Mouse (Mus musculus) activated CD4-positive, CD25-positive, alpha-beta regulatory T cell, adult 4 months (primary cell): ENCODE measurements around the gene Nkx2-3. TPM values are rescaled to one million over a fixed set of nuclear protein-coding genes. Genes with fewer than 3 reads are reported as not detected.

Experiments
- ATAC-seq: one replicate; pipeline ENCODE4 v1.8.0; 2017
- polyA plus RNA-seq, 2 experiments: library from polyadenylated mRNA; unstranded; fragments of 100-300 nt; shearing (Covaris generic); gene quantifications; one replicate each; pipeline ENCODE4 v1.2.1; 2017

Nkx2-3 gene
- polyA plus RNA-seq, 2 experiments from 2014 or later, result not detected

DNA sequence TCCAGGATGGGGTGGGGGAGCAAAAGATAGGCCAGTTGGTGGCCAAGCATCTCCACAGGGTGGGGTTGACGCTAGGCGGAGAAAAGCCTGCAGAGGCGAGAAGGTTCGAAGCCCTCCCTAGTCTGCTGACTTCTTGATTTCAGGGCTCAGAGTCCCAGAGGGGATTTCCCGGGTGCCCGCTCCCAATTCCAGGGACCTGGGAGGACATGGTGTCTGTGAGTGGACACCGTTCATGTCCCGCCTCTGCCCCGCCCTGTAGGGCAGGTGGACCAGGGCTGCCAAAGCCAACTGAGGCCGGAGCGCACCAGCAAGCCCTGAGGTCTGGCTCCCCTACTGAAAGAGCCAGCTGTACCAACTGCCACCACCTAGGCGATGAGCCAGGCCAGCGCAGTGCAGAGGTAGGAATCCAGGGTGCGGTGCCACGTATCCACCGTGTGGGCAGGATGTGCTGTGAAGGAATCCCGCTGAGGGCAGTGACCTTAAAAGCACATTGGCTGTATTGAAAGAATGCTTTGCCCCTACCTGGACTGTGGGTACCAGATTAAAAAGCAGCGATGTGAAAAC, 7.9 kb downstream of the Nkx2-3 start:
- no peak for ATAC-seq

GRCm38 (mm10) chr19:43623913-43624312, 11.8 kb downstream of the Nkx2-3 start:
- ATAC-seq, result peak; percentile 63

DNA sequence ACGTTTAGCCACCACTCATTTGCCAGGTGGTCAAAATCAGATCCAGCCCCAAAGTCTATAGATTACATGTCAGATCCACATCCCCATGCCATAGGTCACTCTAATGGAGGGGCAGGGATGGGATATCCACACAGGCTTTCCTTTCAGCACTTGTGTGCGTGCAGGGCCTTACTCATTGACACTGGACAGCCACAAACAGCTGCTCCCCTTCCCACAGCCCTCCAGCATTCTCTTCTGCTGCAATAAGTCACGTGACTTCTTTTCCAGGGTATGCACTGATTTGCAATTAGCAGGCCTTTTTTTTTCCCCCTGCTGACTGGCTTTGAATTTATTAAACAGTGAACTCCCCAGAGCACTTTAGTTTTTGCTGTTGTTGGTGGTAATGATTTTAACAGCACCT, 14.0 kb downstream of the Nkx2-3 start:
- ATAC-seq, result no peak

DNA sequence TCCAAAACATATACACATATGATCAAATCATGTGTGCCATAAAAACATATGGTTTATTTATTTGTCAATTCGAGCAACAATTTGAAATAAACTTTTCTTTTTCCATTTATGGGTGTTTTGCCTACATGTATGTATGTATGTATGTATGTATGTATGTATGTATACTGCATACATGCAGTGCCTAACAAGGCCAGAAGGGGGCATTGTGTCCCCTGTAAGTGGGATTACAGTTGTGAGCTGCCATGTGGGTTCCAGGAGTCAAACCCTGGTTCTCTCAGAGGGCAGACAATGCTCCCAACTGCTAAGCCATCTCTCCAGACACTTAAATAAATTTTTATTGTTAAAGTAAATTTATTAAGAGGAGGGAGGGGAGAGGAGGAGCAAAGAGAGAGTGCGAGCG, 15.2 kb downstream of the Nkx2-3 start:
- ATAC-seq, result no peak

- no peak for ATAC-seq
Observed at GRCm38 (mm10) chr19:43629088-43629487, 17.0 kb downstream of the Nkx2-3 start.

DNA sequence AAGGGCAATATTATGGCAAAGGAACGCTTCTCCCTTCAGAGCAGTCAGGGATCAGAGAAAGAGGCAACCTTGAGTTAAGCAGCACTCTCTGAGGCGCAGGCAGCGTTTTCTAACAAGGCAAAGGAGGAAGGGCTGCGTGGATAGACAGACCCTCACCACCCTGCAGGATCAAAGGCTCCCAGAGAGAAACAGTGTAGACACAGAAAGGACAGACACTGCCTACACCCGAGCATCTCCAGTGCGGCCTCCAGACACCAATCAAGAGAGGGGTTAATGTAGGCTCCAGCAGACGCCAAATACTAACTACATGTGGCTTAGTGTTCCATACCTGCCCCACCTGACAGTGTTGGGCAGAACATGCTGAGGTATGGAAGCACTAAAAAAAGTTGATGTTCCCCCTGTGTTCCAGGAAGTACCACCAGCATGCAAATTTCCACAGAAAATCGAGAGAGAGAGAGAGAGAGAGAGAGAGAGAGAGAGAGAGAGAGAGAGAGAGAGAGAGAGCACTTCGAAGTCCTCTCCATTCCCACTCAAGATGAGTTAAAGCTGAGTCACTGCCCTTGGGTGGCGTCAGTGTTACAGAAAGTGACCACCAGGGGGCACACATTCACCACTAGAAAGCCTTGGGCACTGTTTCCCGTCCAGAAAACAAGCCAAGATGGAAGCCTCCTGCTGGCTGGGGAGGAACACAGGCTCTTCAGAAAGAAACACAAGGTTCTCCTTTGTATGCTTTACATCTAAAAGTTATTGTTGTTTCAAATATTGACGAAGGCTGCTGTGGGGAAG, 18.5 kb downstream of the Nkx2-3 start:
- peak; percentile 92 for ATAC-seq

DNA sequence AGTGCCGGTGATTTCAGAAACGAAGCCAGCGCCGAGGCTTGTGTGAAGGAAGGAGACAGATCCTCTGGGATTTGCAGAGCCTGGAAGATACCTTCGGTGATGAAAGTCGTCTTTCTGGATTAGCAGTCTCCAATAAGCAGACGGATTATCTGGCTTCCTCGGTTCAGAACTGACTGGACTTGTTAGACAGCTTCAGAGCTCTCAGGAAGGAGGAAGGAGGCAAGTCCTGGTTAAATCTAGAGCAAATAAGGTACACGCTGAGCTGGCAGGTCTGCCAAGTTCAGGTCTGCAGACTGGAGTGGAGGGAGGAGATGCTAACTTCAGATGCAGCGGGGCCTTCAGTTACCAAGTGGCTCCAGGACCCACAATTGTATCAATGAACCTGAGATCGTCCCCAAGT, 29.7 kb downstream of the Nkx2-3 start:
- ATAC-seq, result no peak

DNA sequence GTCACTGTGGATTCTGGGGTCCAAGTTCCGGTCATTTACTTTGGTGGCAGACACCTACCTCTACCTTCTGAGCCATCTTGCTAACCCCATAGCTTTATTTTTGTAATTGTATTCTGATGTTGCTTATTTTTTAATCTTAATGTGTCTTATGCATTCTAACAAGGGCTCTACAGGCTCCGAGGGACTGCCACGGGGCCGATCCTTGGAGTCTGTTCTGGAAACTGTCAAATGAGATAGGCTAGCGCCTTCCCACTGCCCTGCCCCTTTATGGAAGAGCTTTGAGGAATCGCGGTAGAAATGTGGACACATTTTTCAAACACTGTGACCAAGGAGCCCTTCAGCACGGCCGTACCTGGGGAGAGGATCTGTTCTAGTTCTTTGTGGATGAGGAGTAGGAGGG, 30.7 kb downstream of the Nkx2-3 start:
- ATAC-seq, result no peak

DNA sequence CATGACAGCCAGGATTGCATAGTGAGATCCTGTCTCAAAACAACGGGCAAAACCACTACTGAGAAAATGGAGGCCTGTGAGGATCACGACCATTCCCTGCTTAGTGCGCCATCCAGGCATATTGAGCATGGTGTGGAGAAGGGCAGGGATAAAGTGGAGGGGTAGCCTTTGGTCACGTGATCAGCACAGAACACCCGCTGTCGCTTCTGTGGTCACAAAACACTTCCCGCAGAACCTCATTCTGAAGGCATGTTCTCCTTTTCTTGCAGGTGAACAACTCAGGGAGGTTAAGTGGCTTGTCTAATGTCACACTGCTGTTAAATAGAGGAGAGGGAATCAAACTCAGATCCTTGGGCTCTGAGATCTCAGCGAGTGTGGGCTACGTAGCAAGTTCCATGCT, 33.4 kb downstream of the Nkx2-3 start:
- no peak for ATAC-seq

DNA sequence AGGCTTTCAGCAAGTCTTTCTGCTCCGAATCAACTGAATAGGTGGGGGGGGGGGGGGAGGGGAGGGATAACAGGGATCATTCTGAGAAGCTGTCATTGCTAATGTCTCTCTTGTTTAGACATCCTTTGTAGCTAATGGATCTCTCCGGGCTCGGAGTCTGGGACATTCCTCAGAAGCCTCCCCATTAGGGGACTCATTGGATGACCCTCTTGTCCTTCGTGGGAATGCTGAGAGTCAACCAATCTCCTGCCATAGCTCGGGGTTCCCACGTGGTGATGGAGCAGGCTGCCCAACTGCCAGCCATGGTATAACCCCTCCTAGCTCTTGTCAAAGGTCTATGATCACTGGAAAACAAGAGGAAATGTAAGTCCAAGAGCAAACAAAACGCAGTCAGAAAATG, 34.7 kb downstream of the Nkx2-3 start:
- no peak for ATAC-seq

DNA sequence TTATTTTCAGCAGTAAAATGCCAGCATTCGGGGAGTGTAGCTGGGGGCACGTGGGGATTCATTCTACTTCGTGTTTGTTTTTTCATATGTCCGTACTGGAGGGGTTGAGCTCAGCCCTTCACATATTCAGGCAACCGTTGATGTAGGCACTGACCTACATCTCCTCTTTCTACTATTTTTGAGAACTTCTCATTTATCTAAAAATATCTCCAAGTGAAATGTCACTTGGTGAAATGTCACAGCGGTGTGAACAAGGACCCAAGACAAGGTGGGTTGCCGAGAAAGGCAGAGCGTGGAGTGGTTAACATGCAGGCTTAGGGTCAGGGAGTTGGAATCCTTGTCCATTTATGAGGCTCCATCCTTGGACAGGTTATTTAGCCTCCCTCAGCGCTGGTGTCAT, 35.1 kb downstream of the Nkx2-3 start:
- ATAC-seq, result no peak

- ATAC-seq, result no peak
Observed at GRCm38 (mm10) chr19:43648343-43648742, 36.2 kb downstream of the Nkx2-3 start.

GRCm38 (mm10) chr19:43651241-43651785, 39.2 kb downstream of the Nkx2-3 start:
- ATAC-seq, result no peak

DNA sequence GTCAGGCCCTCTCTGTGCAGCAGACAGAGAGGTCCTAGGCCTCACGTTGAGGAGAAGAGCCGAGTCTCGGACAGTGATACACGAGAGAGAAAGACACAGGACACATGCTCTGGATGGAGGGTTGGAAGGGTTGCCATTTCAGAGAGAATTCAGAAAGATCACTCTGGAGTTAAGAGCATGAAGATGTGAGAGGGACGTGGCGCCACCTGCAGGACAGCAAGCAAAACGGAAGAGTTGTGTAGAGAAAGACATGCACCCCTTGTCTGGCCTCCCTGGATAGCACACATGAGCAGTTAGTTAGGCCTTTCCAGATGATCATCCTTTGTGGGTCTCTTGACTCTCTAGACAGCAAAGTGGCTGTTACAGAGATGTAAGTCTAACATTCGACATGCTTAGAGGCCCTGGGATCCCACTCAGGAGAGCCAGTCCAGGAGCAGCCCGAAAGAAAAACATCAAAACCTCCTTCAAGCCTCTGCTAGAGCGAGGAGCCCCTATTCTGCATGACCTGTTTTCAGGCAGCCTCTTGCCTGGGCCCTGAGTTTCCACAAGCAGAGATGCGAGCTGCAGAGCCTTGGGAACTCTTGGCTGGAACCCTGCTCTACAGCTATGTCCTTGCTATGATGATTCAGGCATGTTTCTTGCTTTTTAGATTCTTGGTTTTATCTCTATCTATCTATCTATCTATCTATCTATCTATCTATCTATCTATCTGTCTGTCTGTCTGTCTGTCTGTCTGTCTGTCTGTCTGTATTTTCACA, 43.8 kb downstream of the Nkx2-3 start:
- no peak for ATAC-seq

- no peak for ATAC-seq
Observed at GRCm38 (mm10) chr19:43659632-43660031, 47.5 kb downstream of the Nkx2-3 start.

GRCm38 (mm10) chr19:43660774-43661173, 48.6 kb downstream of the Nkx2-3 start:
- no peak for ATAC-seq

DNA sequence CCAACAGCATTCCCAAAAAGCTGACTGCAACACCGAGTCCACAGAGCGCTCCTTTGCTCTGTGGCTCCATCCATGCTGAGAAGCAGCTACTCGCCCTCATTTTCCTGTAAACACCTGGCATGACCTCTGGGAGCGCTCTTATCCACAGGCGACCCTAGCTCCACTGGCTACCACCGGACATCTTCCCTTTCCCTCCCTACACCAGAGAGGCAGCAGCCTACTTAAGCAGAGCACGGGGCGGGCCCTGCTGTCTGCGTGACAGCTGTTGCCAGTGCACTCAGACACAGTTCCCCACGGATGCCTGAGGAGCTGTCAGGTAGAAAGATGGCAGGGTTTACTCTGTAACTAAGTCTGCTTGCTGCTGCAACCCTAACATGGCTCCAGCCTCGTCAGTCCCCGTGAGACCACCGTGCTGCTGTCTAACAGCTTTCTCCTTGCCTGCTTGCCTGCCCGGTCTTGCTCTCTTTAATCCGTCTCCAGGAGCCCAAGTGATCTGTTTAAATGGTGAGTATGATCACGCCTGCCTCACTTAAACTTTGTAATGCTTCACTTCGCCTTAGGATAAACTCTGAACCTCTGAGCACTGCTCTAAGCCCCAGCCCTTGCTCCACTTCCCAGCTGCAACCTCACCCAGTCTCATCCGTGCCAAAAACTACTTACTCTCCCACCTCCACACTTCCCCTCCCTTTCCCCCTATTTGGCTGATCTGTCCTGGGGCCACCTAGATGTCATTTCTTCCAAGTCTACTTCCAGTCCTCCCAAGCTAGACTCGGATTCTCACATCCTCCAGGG, 50.2 kb downstream of the Nkx2-3 start:
- no peak for ATAC-seq

DNA sequence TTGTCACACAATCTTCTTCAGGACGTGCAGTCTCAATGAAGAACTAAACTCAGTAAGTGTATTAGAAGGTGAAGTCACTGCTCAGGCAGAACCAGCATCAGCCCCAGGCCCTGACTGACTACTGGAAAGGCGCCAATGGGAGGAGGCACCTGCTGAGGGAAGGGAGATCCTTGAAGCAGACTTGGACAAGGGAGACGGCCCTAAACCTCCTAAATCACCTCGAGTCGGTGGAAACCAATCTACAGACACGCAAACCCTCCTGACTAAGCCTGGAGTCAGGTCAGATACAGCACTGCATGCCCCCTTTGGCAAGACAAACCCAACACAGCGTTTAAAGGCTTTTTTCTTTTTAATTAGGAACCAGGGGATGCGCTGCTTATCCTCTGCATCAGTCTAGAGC, 51.3 kb downstream of the Nkx2-3 start:
- ATAC-seq, result no peak
